In the genomic region with DNA sequence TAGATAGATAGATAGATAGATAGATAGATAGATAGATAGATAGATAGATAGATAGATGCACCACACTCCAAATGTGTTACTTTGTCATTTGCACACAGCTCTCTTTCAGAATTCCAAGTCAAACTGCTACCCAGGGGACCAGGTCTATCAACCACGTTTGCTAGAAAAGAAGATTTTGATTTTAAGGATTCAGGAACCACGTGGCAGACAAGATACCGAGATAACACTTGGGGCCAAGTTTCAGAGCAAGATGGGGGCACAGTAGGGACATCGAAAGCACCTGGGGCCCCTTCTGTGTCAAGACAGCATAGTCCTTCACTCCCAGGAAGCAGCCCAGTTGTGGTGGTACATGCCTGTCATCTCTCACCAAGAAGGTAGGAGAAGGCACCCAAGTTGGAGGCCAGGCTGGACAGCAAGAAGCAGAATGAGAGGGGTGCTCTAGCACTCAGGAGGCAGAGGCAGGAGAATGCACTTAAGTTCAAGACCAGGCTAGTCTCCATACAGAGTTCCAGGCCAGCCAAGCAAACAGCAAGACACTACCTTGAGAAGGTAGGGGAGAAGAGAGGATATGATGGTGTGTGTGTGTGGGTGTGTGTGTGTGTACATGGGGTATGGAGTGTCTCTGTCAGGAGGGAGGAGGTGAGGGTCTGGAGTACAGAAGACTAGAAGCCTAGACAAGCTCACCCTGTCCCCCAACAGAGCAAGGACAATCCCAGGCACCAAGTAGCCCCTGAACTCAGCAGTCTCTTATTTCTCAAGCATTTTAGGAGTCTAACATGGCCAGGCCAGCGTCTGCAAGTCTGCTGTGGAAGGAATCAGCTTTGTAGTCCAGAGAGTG, we compare ENCODE assay signal across 9 mouse cellular contexts. TPM values are rescaled to one million over a fixed set of nuclear protein-coding genes. Genes with fewer than 3 reads are reported as not detected.
DNase-seq lines count a peak whose midpoint lies in the region; ATAC-seq lines count a peak whose summit lies in the region.
"Had no signal": no experiment of that assay in that cellular context is flagged by ENCODE, and none has a peak within 500 bp of the region (broad histone marks: within the 10 kb centered on the region; RNA-seq: fewer than 3 reads in every experiment).

No protein-coding gene starts in this region.

- peak overlapping the region; percentile 79 for H3K27ac ChIP-seq in heart, embryonic 15.5 days
- peak overlapping the region; percentile 42; the same call in 1 of the 2 replicates for H3K27ac ChIP-seq in midbrain, embryonic 10.5 days (replicated peaks)
- no peak overlapping the region for H3K27ac ChIP-seq in midbrain, embryonic 14.5 days (replicated peaks; ENCODE audit: low read depth, low read length)
- H3K27ac ChIP-seq in stomach, embryonic 16.5 days (ENCODE audit: low read length): peak overlapping the region; percentile 84
- H3K27ac ChIP-seq in hindbrain, embryonic 16.5 days (ENCODE audit: low read depth, low read length): no peak overlapping the region

- no peaks in the 10 kb centered on the region for H3K27me3 ChIP-seq in heart, embryonic 15.5 days
- H3K27me3 ChIP-seq in midbrain, embryonic 10.5 days (ENCODE audit: low read depth, poor library complexity, severe bottlenecking): peaks cover 37% of the 10 kb centered on the region
- H3K27me3 ChIP-seq in midbrain, embryonic 14.5 days (ENCODE audit: control insufficient read depth, insufficient read depth, low read length): no peaks in the 10 kb centered on the region
- H3K27me3 ChIP-seq in stomach, embryonic 16.5 days (ENCODE audit: control insufficient read depth, insufficient read depth, low read length): no peaks in the 10 kb centered on the region
- H3K27me3 ChIP-seq in hindbrain, embryonic 16.5 days (replicated peaks; ENCODE audit: control insufficient read depth, insufficient read depth, low read length): no peaks in the 10 kb centered on the region

- no peaks in the 10 kb centered on the region for H3K36me3 ChIP-seq in heart, embryonic 15.5 days
- H3K36me3 ChIP-seq in midbrain, embryonic 10.5 days: no peaks in the 10 kb centered on the region
- no peaks in the 10 kb centered on the region for H3K36me3 ChIP-seq in midbrain, embryonic 14.5 days (ENCODE audit: control insufficient read depth, insufficient read depth, low read length)
- H3K36me3 ChIP-seq in stomach, embryonic 16.5 days (ENCODE audit: control insufficient read depth, insufficient read depth, low read length): no peaks in the 10 kb centered on the region
- H3K36me3 ChIP-seq in hindbrain, embryonic 16.5 days (ENCODE audit: control insufficient read depth, insufficient read depth, low read length): no peaks in the 10 kb centered on the region

- no peak for ATAC-seq in heart, embryonic 15.5 days (replicated peaks; ENCODE audit: insufficient number of reproducible peaks, insufficient read depth, low FRiP score, low read depth)
- ATAC-seq in midbrain, embryonic 14.5 days (ENCODE audit: low FRiP score, low TSS enrichment): no peak
- ATAC-seq in stomach, embryonic 16.5 days (ENCODE audit: insufficient read depth, low FRiP score): no peak
- ATAC-seq in hindbrain, embryonic 16.5 days: no peak

- no peak overlapping the region for H3K9ac ChIP-seq in heart, embryonic 15.5 days
- H3K9ac ChIP-seq in midbrain, embryonic 14.5 days (replicated peaks; ENCODE audit: low read length): no peak overlapping the region
- no peak overlapping the region for H3K9ac ChIP-seq in stomach, embryonic 16.5 days (ENCODE audit: low read length)
- no peak overlapping the region for H3K9ac ChIP-seq in hindbrain, embryonic 16.5 days (ENCODE audit: low read depth, low read length)

- DNase-seq in heart, adult 8-10 months (ENCODE audit: low spot score): no peak
- no peak for DNase-seq in midbrain, embryonic 10.5 days (ENCODE audit: low spot score)
- DNase-seq in midbrain, embryonic 14.5 days: no peak
- peak; percentile 70 for DNase-seq in induced T-regulatory cell, adult 2 months (ENCODE audit: low read depth)
- DNase-seq in kidney, postnatal 10 days: no peak
- DNase-seq: cerebellum, adult 11 months had no signal

- H3K9me3 ChIP-seq in heart, embryonic 15.5 days (replicated peaks): no peaks in the 10 kb centered on the region
- no peaks in the 10 kb centered on the region for H3K9me3 ChIP-seq in midbrain, embryonic 10.5 days (replicated peaks)
- H3K9me3 ChIP-seq in midbrain, embryonic 14.5 days (ENCODE audit: control insufficient read depth, low read length): no peaks in the 10 kb centered on the region
- H3K9me3 ChIP-seq in stomach, embryonic 16.5 days (replicated peaks; ENCODE audit: control insufficient read depth, low read length): no peaks in the 10 kb centered on the region
- H3K9me3 ChIP-seq in hindbrain, embryonic 16.5 days (ENCODE audit: control insufficient read depth, low read length): no peaks in the 10 kb centered on the region

- no peak overlapping the region for H3K4me2 ChIP-seq in heart, embryonic 15.5 days
- no peak overlapping the region for H3K4me2 ChIP-seq in midbrain, embryonic 14.5 days (ENCODE audit: low read length)
- no peak overlapping the region for H3K4me2 ChIP-seq in stomach, embryonic 16.5 days (ENCODE audit: low read depth, low read length)
- H3K4me2 ChIP-seq in hindbrain, embryonic 16.5 days (ENCODE audit: low read length): no peak overlapping the region

- no peak overlapping the region for H3K4me3 ChIP-seq in heart, embryonic 15.5 days
- no peak overlapping the region for H3K4me3 ChIP-seq in midbrain, embryonic 10.5 days
- H3K4me3 ChIP-seq in midbrain, embryonic 14.5 days (replicated peaks; ENCODE audit: low read depth, low read length): no peak overlapping the region
- no peak overlapping the region for H3K4me3 ChIP-seq in stomach, embryonic 16.5 days (replicated peaks; ENCODE audit: low read length)
- H3K4me3 ChIP-seq in hindbrain, embryonic 16.5 days (ENCODE audit: low read length): no peak overlapping the region

- WGBS in heart, embryonic 15.5 days: 69% methylated on average over 5 of the region's 5 CpGs
- WGBS in midbrain, embryonic 10.5 days: 77% methylated on average over 5 of the region's 5 CpGs
- 74% methylated on average over 5 of the region's 5 CpGs for WGBS in midbrain, embryonic 14.5 days
- WGBS in stomach, embryonic 16.5 days: 78% methylated on average over 5 of the region's 5 CpGs
- WGBS in hindbrain, embryonic 16.5 days: 78% methylated on average over 5 of the region's 5 CpGs

- H3K4me1 ChIP-seq in heart, embryonic 15.5 days (replicated peaks): peaks cover 83% of the 10 kb centered on the region
- H3K4me1 ChIP-seq in midbrain, embryonic 10.5 days: peaks cover 64% of the 10 kb centered on the region
- H3K4me1 ChIP-seq in midbrain, embryonic 14.5 days (ENCODE audit: control insufficient read depth, insufficient read depth, low read length): peaks cover 18% of the 10 kb centered on the region
- peaks cover 79% of the 10 kb centered on the region for H3K4me1 ChIP-seq in stomach, embryonic 16.5 days (ENCODE audit: control insufficient read depth, insufficient read depth, low read length)
- H3K4me1 ChIP-seq in hindbrain, embryonic 16.5 days (ENCODE audit: control insufficient read depth, insufficient read depth, low read depth, low read length): peaks cover 5% of the 10 kb centered on the region; the same call in 1 of the 2 replicates

RNA-seq across cellular contexts. Expression of gene Zfp36l2, which starts 42.8 kb away (rescaled TPM):
- 6.6 and 8.7 TPM in 2 replicates for polyA plus RNA-seq in heart, embryonic 15.5 days (2015; fragmentation: Nextera tagmentation; extraction: Ambion mirVana)
- 10 to 100 TPM; 23.5 to 25.4 (median 24.4) TPM for total RNA-seq in heart, adult 8-10 months (2022)
- polyA plus RNA-seq in midbrain, embryonic 10.5 days (2016; fragmentation: Nextera tagmentation; extraction: Ambion mirVana): 7.8 and 8.1 TPM in 2 replicates
- 4.6 and 6.4 TPM in 2 replicates for polyA plus RNA-seq in midbrain, embryonic 14.5 days (2014; fragmentation: Nextera tagmentation; extraction: Ambion mirVana)
- 12.7 and 14.5 TPM in 2 replicates for polyA plus RNA-seq in stomach, embryonic 16.5 days (2015; fragmentation: Nextera tagmentation; extraction: Ambion mirVana)
- 3.9 and 4.2 TPM in 2 replicates for polyA plus RNA-seq in hindbrain, embryonic 16.5 days (2015; fragmentation: Nextera tagmentation; extraction: Ambion mirVana)

Comparison
In these comparisons a context has a peak if more than half of its experiments do, and no peak if none do; other contexts are left out.
1. H3K27ac ChIP-seq: peak in heart, embryonic 15.5 days (single experiment), midbrain, embryonic 10.5 days (single experiment) and stomach, embryonic 16.5 days (single experiment); none in midbrain, embryonic 14.5 days (single experiment) and hindbrain, embryonic 16.5 days (single experiment).